Mouse (Mus musculus): ENCODE data around the gene Panx2.

Gene Panx2

GRCm38 (mm10) chr15:89075478-89076147, 16.1 kb downstream of the Panx2 start:
- peak; percentile 41 for DNase-seq (ENCODE audit: low spot score)

- no peak for DNase-seq (ENCODE audit: low spot score)
Measured at GRCm38 (mm10) chr15:89076156-89076731, 16.7 kb downstream of the Panx2 start.

DNA sequence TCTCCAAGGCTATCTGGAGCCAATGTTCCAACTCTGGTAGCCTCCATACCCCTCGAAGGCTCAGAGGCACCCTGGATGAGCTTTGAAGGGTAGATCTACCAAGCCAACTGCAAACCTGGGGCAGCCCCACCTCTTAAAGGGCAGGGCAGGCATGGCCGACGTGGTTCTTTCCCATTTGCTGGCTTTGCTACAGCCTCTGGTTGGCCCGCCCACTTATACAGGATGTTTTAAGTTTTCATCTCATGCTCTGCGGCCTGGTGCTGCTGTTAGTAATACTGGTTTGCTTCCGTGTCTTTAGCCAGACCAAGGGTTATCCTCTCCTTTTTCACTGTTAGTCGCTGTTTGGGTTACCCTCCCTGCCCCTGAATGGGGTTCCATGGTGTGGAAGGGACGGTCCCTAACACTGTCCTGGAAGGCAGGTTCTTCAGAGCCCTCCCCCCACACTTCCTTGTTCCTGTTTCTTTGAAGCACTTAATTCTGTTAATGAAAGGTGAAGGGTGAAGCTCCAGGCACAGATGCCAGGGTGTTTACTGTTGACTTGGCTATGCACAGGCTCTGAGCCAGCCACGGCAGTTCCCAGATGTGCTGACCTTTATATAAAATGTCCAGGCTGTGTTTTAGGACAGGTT, 18.8 kb downstream of the Panx2 start:
- no peak for DNase-seq (ENCODE audit: low spot score)

GRCm38 (mm10) chr15:89083906-89084305, 24.4 kb downstream of the Panx2 start:
- no peak for DNase-seq (ENCODE audit: low spot score)

DNA sequence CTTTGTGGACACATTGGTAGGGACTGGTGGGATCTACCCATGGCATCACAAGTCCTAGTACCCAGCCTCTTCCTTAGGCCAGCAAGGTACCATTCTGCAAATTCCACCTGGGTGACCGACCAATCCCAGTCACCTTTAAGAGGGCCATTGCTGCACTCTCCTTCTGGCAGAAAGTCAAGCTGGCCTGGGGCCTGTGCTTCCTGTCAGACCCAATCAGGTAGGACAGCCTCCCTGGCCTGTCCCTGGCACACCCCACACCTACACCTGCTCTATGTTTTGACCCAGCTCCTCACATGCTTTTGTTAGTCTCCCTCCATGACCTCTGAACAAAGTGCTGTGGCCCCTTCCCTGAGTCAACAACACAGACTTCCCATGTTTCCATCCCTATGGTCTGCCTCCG, 25.3 kb downstream of the Panx2 start:
- DNase-seq (ENCODE audit: low spot score): no peak

- DNase-seq (ENCODE audit: low spot score): peak; percentile 63
Measured at GRCm38 (mm10) chr15:89088607-89089247, 29.2 kb downstream of the Panx2 start, which contains the start of gene Selenoo. TSS of gene Selenoo (plus strand) at chr15:89089084.

- no peak for DNase-seq (ENCODE audit: low spot score)
Measured at GRCm38 (mm10) chr15:89089248-89090051, 29.9 kb downstream of the Panx2 start.

DNA sequence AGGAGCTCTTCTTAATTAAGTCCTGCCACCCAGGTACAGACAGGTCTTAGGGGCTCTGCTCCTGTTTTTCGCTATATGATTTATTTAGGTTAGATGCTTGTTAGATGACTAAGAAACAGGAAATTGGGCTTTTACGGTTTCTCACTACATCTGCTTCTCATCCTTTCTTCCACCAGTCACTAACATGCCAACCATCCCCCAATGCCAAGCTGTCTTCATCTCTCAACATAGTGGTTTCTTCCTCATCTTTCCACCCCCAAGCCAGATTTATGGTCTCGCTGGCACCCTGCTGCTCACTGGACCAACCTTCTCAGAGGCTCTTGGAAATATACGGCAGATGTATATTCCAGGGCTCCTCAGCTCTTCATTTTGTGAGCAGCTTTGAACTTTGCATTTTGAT, 31.1 kb downstream of the Panx2 start:
- DNase-seq (ENCODE audit: low spot score): no peak

DNA sequence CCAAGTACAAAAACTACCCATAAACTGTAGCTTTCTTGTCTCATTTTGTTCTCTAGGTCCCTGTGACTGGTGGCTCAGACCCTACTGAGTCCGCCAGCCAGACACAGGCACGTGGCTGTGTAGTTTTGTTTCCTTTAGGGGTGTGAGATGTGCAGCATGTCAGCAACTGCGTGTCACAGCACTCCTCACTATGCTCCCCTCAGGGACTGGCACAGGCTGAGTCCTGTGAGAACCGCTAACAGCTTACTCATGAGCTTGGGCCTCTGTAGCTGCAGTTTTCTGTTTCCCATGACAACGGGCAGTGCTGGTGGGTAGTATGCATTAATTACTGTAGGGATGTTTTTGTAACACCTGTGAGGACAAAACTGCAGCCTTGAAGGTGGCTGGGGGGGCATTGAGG, 32.6 kb downstream of the Panx2 start:
- no peak for DNase-seq (ENCODE audit: low spot score)

DNA sequence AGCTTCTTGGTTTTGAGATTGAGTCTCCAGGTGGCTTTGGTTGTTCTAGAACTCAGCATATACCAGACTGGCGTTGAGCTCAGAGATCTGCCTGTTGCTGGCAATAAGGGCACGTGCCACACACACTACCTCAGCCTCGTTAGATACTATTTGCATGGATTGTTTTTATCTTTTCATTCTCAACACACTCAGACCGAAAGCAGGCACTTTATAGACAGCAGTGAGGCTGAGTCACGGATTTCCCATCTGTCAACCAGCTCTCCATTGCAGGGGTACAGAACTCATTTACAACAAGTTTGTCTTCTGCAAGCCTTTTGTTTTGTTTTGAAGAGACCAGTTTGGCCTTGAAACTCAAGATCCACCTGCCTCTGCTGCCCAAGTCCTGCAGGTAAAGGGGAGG, 37.9 kb downstream of the Panx2 start:
- no peak for DNase-seq (ENCODE audit: low spot score)

DNA sequence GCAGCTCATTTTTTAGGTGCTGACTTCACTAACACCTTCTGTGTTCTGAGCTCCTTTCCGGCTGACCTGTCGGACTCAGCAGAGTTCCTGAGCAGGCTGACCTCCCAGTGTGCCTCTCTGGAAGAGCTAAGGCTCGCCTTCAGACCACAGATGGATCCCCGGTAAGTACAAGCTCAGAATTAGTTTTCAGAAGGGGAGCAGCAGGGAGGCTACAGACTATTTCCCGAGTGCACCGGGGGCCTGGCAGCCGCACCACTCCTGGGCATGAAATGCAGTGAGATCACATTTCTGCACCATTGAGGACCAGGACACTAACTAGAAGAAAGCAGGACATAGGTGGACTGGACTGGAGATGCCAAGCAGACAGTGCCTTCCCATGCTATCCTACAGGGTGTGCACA, 39.1 kb downstream of the Panx2 start:
- no peak for DNase-seq (ENCODE audit: low spot score)

GRCm38 (mm10) chr15:89100823-89101222, 41.3 kb downstream of the Panx2 start:
- no peak for DNase-seq (ENCODE audit: low spot score)

GRCm38 (mm10) chr15:89102646-89103045, 43.1 kb downstream of the Panx2 start:
- no peak for DNase-seq (ENCODE audit: low spot score)

DNA sequence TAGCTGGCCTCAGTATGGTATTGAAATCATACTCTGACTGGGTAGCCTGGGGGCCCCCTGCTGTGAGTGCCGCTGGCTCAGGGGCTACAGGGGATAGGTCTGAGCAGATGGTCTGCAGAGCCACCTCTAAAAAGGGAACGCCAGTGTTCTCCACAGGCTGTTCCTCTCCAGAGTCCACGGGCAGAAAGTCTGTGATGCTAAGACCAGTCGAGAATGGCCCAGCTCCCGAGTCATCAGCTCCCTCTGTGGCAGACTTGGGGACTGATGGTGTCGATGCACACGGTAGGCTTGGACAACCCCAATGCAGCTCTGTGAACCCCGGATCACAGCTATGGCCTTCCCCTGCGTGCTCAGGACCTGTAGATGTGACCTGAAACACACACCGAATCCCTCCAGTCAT, 44.4 kb downstream of the Panx2 start:
- no peak for DNase-seq (ENCODE audit: low spot score)

- DNase-seq (ENCODE audit: low spot score): no peak
Measured at GRCm38 (mm10) chr15:89104425-89104824, 44.9 kb downstream of the Panx2 start.

DNA sequence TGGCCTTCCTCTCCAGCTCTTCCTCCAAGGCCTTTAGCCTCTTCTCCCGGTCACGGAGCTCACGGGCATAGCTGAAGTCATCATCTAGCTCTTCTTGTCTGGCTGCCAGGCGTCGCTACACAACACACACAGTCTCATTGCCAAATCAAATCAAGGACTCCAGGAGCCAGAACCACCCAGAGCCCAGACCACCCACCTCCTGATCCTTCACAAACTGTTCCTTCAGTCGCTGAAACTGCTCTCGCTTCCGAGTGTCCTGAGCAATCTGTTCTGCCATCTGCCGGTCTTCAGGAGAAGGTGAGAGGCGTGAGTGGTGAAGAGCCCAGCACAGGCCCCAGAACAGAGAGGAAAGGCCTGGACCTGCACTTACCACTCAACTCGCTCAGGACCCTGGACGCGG, 46.5 kb downstream of the Panx2 start:
- no peak for DNase-seq (ENCODE audit: low spot score)

GRCm38 (mm10) chr15:89106976-89107375, 47.4 kb downstream of the Panx2 start:
- DNase-seq (ENCODE audit: low spot score): no peak

DNA sequence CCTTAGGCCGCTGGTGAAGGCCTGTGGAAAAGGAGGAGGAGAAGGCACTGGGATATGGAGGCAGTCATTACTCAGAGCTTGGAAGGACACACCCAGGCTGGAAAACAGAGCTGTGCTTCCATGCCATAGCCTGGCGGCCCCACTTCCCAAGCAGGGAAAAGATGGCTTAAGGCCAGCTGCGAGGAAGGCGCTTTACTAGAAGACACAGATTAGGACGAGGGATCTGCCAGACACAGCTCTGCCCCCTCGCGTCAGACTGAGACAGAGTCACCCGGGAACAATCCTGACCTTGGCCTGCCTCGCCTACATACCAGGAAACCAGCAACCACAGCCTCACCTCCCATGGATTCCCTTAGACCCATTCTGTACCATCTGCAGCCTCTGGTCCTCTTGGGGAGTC, 50.6 kb downstream of the Panx2 start:
- no peak for DNase-seq (ENCODE audit: low spot score)

- DNase-seq (ENCODE audit: low spot score): no peak
Measured at GRCm38 (mm10) chr15:89118007-89118406, 58.5 kb downstream of the Panx2 start.

DNA sequence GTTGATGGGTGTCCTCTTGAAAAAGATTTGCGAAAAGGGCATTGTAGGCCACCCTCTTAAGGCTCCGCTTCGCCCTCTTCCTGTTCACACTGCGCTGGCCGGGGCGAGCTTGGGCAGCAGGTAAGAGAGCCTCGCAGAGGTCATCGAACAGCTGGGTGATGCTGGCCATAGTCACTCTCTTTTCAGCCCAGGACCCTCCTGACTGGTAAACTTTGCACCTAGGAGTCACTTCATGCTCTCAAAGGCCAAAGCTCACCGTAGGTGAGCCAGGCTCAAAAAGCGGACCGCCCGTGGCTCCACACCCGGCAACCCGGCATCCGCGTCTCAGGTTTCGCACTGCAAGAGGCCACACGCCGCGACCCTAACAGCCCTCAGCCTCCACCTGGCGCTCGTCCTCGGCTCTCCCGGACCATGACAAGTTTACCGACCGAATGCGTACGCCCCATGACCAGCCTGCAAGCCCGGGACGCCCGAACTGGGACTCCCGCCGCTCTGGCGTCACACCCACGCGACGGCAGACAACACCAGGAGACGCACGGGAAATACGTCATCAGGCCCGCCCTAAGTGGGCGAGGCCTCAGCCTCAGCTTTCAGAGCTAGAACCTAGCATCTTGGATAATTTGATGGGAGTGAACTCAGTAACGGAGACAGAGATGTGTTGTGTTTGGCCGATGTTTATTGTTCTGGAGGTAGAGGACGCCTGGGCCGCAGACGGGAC, 63.3 kb downstream of the Panx2 start, which contains the start of gene Tubgcp6:
Tubgcp6 (minus strand) TSS at position 464 of the 718 bp plus-strand sequence.
- peak; percentile 85 for DNase-seq (ENCODE audit: low spot score)

Data from urinary bladder, postnatal 10 days (tissue).